Mouse (Mus musculus): ENCODE results near the gene Gm10273. TPM values are rescaled to one million over a fixed set of nuclear protein-coding genes. Genes with fewer than 3 reads are reported as not detected.
"Not testable (repeated sequence)": the region's sequence is repeated elsewhere in the genome, so short reads cannot be mapped to it uniquely, and the experiment has no call there.

Gene Gm10273
- 100 to 1,000 TPM in 1 of 2 experiments, 10 to 100 TPM in 1; 85.4 to 136 TPM for total RNA-seq (2021)
- long read RNA-seq, experiment 1, transcript Gm10273-201 (1 exons, 1,126 nt), result major isoform, 14 of 14 reads
- long read RNA-seq, experiment 1, partial matches to known transcripts, result 0 of 14 reads
- long read RNA-seq, experiment 1, other reads (novel, unspliced or antisense), result 0 of 14 reads
- long read RNA-seq, experiment 2, transcript Gm10273-201 (1 exons, 1,126 nt), result major isoform, 19 of 19 reads
- long read RNA-seq, experiment 2, partial matches to known transcripts, result 0 of 19 reads
- long read RNA-seq, experiment 2, other reads (novel, unspliced or antisense), result 0 of 19 reads

- intact Hi-C loops (cut with DNase I); DNase-seq: not testable (repeated sequence)
Observed at GRCm38 (mm10) chr10:59395461-59395860, at the start of gene Gm10273. Gm10273 (plus strand) TSS chr10:59395632.

DNA sequence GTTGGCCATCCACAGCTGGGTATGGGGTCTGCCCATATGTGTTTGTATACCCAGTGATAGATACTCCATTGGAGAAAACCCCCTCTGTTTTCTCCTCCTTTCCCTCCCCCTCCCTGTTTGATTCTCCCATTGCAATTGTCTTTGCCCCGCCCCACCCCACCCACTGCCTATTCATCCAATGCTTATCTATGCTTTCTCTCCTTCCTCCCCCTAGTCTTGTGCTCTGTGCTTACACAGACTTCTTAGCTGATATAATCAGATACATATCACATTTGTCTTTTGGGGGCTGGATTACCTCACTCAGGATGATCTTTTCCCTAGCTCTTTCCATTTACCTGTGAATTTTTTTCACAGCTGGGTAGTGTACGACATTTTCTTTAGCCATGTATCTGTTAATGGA is 48.9 kb upstream of the Gm10273 start:
- intact Hi-C loops (cut with DNase I), result no loop called here
- no peak for DNase-seq

DNA sequence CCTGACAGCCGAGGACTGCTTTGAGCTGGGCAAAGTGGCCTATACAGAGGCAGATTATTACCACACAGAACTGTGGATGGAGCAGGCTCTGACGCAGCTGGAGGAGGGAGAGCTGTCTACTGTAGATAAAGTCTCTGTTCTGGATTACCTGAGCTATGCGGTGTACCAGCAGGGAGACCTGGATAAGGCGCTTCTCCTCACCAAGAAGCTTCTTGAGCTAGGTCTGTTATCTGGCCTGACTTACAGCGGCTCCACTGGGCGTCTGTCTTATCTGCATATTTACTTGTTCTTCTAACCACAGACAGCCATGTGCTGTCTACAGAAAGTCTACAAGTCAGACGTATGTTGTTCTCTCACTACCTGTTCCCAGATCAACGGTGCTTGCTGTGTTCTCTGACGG is 47.2 kb upstream of the Gm10273 start:
- intact Hi-C loops (cut with DNase I), result no loop called here
- DNase-seq, result no peak

- intact Hi-C loops (cut with DNase I), result no loop called here
- DNase-seq, result no peak
Observed at GRCm38 (mm10) chr10:59349536-59349935, 45.9 kb upstream of the Gm10273 start.

- intact Hi-C loops (cut with DNase I), result no loop called here
- DNase-seq, result no peak
Observed at GRCm38 (mm10) chr10:59353065-59353464, 42.4 kb upstream of the Gm10273 start.

- no peak for DNase-seq
- intact Hi-C loops (cut with DNase I), result no loop called here
Observed at GRCm38 (mm10) chr10:59354120-59354519, 41.3 kb upstream of the Gm10273 start.

- intact Hi-C loops (cut with DNase I), result loop anchor here (5.0 kb wide), 1 partner anchor 58 kb away; no protein-coding TSS in a partner anchor
- DNase-seq, result no peak
Observed at GRCm38 (mm10) chr10:59355020-59355419, 40.4 kb upstream of the Gm10273 start.

GRCm38 (mm10) chr10:59358744-59359143 is 36.7 kb upstream of the Gm10273 start:
- DNase-seq, result no peak
- intact Hi-C loops (cut with DNase I), result loop anchor here (2.0 to 5.0 kb wide), 2 partner anchors 50 to 61 kb away; no protein-coding TSS in a partner anchor

DNA sequence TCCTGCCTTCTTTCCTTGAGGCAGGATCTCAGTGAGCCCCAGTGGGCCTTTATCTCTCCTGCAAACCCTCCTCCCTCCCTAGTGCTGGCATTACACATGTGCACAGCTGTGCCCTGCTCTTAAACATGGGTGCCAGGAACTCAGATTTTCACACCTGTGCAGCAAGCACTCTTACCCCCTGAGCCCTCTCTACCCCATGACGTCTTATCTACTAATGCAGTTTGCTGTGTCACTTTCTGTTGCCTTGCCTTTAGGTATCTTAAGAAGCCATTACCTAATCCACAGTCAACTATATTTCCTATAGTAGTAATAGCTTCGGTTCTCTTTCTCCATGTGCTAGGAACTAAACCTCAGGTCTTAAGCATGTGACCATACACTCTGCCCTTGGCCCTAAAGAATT is 32.2 kb upstream of the Gm10273 start:
- no peak for DNase-seq
- intact Hi-C loops (cut with DNase I), result no loop called here

DNA sequence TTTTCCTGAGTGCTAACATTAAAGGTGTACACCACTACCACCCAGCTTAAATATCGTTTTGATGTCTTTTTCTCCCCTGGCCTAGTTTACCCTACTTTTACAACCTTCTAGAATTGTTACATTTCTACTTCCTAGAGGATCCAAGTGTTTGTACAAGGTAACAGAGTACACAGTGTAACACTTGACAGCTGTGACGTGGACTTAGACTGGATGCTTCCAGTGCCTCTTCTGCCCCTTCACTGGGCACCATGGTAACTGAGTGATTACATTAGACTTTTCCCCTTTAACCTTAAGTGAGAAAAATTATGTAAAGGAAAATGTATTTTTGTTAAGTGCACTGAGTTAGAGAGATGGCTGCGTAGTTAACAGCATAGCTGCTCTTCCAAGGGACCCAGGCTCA is 30.9 kb upstream of the Gm10273 start:
- DNase-seq, result no peak
- intact Hi-C loops (cut with DNase I), result no loop called here

DNA sequence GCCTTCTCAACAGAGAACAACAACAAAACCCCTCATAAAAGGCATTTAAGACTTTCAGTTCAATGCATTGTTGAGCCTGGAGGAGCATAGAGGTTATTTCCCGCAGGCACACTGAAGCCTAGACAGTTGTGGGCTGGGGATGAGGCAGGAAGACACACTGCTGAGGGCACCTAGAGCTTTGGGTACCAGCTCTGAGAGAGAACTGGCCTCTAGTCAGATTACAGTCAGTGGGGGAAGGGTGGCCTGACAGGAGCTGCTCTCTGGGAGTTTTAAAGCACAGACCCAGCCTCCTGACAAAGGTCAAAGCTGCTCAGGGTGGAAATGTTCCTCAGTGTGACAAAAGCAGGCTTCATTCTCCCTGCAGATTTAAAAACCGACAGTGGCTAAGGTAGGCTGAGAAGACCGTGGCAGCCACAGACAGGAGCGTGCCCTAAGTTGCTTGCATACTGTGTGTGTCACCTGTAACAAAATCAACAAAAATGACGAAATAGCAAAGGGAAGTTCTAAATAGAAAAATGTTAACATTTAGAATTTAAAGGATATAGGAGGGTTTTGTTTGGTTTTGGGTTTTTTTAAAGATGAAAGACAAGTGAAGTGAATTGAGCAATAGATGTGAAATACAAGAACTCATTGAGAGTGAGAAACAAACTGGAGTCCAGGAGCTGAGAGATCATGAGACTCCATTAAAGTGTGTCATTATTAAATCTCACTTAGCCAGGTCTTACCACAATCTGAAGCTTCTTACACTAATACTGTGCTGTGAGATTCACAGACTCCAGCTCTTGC is 29.4 kb upstream of the Gm10273 start:
- no peak for DNase-seq
- intact Hi-C loops (cut with DNase I), result no loop called here

GRCm38 (mm10) chr10:59366746-59367145 is 28.7 kb upstream of the Gm10273 start:
- intact Hi-C loops (cut with DNase I), result no loop called here
- DNase-seq, result no peak

GRCm38 (mm10) chr10:59367206-59367605 is 28.2 kb upstream of the Gm10273 start:
- intact Hi-C loops (cut with DNase I), result no loop called here
- DNase-seq, result no peak

GRCm38 (mm10) chr10:59368729-59369128 is 26.7 kb upstream of the Gm10273 start:
- intact Hi-C loops (cut with DNase I), result no loop called here
- DNase-seq, result no peak

GRCm38 (mm10) chr10:59369426-59369825 is 26.0 kb upstream of the Gm10273 start:
- intact Hi-C loops (cut with DNase I), result no loop called here
- DNase-seq, result no peak

- DNase-seq, result no peak
- intact Hi-C loops (cut with DNase I), result no loop called here
Observed at GRCm38 (mm10) chr10:59377906-59378305, 17.5 kb upstream of the Gm10273 start.

DNA sequence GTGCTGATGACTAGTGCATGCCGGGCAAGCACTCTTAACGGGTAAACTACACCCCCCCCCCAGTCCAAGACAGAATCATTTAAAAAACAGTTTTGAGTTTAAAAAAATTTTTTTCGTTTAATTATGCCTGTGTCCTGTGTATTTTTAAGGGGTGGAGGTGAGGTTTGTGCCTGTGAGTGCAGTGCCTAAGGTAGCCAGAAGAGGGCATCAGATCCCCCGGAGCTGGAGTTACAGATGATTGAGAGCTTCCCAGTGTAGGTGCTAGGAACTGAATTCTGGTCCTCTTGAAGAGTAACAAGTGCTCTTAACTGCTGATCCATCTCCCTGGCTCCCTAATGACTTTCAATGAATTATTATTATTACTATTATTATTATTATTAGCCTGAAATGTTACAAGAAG is 16.7 kb upstream of the Gm10273 start:
- DNase-seq, result no peak
- intact Hi-C loops (cut with DNase I), result no loop called here

- intact Hi-C loops (cut with DNase I), result no loop called here
- DNase-seq, result no peak
Observed at GRCm38 (mm10) chr10:59379927-59380326, 15.5 kb upstream of the Gm10273 start.

- intact Hi-C loops (cut with DNase I), result no loop called here
- no peak for DNase-seq
Observed at GRCm38 (mm10) chr10:59380411-59380821, 15.0 kb upstream of the Gm10273 start.

DNA sequence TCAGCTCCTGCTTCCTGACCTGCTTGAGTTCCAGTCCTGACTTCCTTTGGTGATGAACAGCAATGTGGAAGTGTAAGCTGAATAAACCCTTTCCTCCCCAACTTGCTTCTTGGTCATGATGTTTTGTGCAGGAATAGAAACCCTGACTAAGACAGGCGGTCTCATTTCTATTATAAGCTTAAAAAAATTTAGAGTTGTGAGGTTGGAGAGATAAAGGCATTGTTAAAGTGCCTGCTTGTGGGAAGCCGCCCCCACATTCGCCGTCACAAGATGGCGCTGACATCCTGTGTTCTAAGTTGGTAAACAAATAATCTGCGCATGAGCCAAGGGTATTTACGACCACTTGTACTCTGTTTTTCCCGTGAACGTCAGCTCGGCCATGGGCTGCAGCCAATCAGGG is 13.9 kb upstream of the Gm10273 start:
- intact Hi-C loops (cut with DNase I); DNase-seq: not testable (repeated sequence)

DNA sequence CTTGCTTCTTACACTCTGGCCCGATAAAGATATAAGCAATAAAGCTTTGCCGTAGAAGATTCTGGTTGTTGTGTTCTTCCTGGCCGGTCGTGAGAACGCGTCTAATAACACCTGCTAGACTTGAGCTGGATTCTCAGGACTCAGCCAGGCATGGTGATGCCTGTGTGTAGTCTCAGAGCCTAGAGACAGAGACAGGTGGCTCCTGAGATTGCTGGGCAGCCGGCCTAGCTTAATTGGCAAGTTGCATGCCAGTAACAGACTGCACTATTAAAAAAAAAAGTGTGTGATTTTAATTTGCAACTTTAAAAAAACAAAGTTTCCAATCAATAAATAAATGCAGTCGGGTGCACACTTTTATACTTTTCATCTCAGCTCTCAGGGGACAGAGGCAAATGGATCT is 8.5 kb upstream of the Gm10273 start:
- intact Hi-C loops (cut with DNase I), result no loop called here
- DNase-seq, result no peak

DNA sequence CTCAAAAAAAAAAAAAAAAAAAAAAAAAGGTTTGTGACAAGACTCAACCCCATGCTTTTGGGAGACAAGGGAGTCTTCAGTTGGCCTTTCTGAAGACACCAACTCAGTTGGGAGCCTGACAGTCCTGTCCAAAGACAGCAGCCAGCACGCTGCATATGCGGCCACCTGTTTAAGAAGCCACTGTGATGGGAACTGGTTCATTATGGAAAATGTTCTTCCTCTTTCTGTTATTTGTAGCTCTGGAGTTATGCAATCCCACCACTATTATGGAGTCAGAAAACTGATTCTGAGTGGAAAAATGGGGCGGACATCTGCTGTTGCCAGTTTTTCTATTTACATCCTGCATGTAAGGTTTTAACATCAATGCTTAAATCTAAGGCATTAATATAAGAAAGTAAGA is 5.8 kb upstream of the Gm10273 start:
- no peak for DNase-seq
- intact Hi-C loops (cut with DNase I), result no loop called here

All from gastrocnemius, postnatal 36 days (tissue).